Mouse (Mus musculus) heart, embryonic 14.5 days (tissue): ENCODE results near the gene Exoc4. TPM values are rescaled to one million over a fixed set of nuclear protein-coding genes. Genes with fewer than 3 reads are reported as not detected.

Experiments used
- ATAC-seq: fragments of 200-750 bp; cut with Nextera tagmentation; 2 replicates; pipeline ENCODE4 v1.8.0; 2017; ENCODE audit warnings: low read depth, moderate TSS enrichment; ENCODE audit not compliant: insufficient number of reproducible peaks, insufficient read depth, low FRiP score
- H3K27ac ChIP-seq, 2 experiments: fragments of 200-500 bp in 1 of 2; fragments of 300-500 bp in 1 of 2; sonication (generic) in 1 of 2; replicated peaks in 1 of 2; 2 replicates each; pipeline ENCODE4 v1.5.1; 2012 to 2014; ENCODE audit warnings: low read depth in 2 of 2, low read length in 2 of 2, control low read depth in 1 of 2, mild to moderate bottlenecking in 1 of 2, mixed read lengths in 1 of 2; ENCODE audit not compliant: control insufficient read depth in 1 of 2, insufficient read depth in 1 of 2
- H3K27me3 ChIP-seq: fragments of 300-500 bp; sonication (generic); 2 replicates; pipeline ENCODE4 v1.6.1; 2014; ENCODE audit warnings: mild to moderate bottlenecking, low read length, control low read depth; ENCODE audit not compliant: control insufficient read depth, insufficient read depth
- H3K36me3 ChIP-seq: fragments of 300-500 bp; sonication (generic); 2 replicates; pipeline ENCODE4 v1.6.1; 2014; ENCODE audit warnings: mild to moderate bottlenecking, control low read depth, low read length, mixed read lengths; ENCODE audit not compliant: control insufficient read depth, insufficient read depth
- H3K4me1 ChIP-seq, 2 experiments: fragments of 200-500 bp in 1 of 2; fragments of 300-500 bp in 1 of 2; sonication (generic) in 1 of 2; 2 replicates each; pipeline ENCODE4 v1.6.1; 2012 to 2014; ENCODE audit warnings: low read length in 2 of 2, control low read depth in 1 of 2, mixed read lengths in 1 of 2; ENCODE audit not compliant: control insufficient read depth in 2 of 2, insufficient read depth in 2 of 2
- H3K4me2 ChIP-seq: fragments of 300-500 bp; sonication (generic); 2 replicates; pipeline ENCODE4 v1.6.1; 2014; ENCODE audit warnings: mild to moderate bottlenecking, low read length
- H3K4me3 ChIP-seq, 2 experiments: fragments of 200-500 bp in 1 of 2; fragments of 300-500 bp in 1 of 2; sonication (generic) in 1 of 2; 2 replicates each; pipeline ENCODE4 v1.5.1; 2012 to 2014; ENCODE audit warnings: low read length in 2 of 2, mild to moderate bottlenecking in 2 of 2, control low read depth in 1 of 2, low read depth in 1 of 2, moderate library complexity in 1 of 2; ENCODE audit not compliant: control insufficient read depth in 1 of 2, insufficient read depth in 1 of 2
- H3K9ac ChIP-seq: fragments of 300-500 bp; sonication (generic); 2 replicates; pipeline ENCODE4 v1.6.1; 2014; ENCODE audit warnings: mild to moderate bottlenecking, low read length
- H3K9me3 ChIP-seq: fragments of 300-500 bp; sonication (generic); 2 replicates; pipeline ENCODE4 v1.6.1; 2016; ENCODE audit warnings: low read length, control low read depth; ENCODE audit not compliant: control insufficient read depth
- WGBS: fragments of 180-500 bp; shearing (Covaris S2); extraction: QIAGEN DNeasy Blood & Tissue Kit; methylation state at CpG from one replicate; pipeline ENCODE4 v1.1.7; 2014; 5-methylcytosine and 5-hydroxymethylcytosine counted together
- polyA plus RNA-seq: library from polyadenylated mRNA; unstranded; fragments of >200 nt; fragmentation: Nextera tagmentation; extraction: Ambion mirVana; gene quantifications from 2 replicates; pipeline ENCODE4 v1.2.1, GENCODE M21; 2014

Exoc4 gene
- polyA plus RNA-seq, 1 experiment from 2014 or later, result 26.0 TPM

DNA sequence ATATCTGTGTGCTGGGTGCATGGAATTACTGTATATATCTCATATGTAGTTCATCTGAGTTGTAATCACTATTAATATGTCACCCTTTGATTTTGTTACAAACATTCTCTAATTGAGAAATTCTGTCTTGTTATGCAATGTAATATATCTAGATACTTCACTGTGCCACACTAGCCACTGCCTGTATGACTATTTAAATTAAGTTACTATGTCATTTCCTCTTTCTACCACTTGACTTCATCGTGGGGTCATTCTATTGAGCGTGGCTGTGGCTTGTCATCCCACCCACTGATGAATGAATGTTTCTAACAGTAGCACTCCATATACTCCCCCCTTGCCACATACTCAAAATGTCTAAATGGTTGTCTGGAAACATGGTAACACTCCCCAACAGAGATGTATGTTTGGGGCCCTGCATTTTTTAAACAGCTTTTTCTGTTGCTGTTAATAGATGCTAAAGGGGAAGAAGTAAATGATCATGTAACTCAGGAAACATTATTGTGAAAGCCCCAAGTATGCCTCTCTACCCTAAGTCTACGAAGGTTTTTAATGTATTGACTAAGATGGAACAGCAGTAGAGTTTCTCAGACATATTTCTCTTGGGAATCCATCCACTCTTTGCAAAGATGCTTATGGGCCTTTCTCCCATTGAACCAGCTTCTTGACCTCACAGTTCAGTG, 618.2 kb downstream of the Exoc4 start:
- no peak overlapping the region for H3K4me2 ChIP-seq
- no peak overlapping the region for H3K27ac ChIP-seq
- no peak overlapping the region for H3K4me3 ChIP-seq
- no peaks in the 10 kb centered on the region for H3K9me3 ChIP-seq
- H3K27me3 ChIP-seq, result no peaks in the 10 kb centered on the region
- WGBS, result 85% methylated on average over 3 of the region's 3 CpGs
- H3K36me3 ChIP-seq, result no peaks in the 10 kb centered on the region
- no peak overlapping the region for H3K9ac ChIP-seq
- peaks cover under 1 to 30% of the 10 kb centered on the region in 2 experiments for H3K4me1 ChIP-seq
- ATAC-seq, result no peak

GRCm38 (mm10) chr6:33869251-33869650, 620.4 kb downstream of the Exoc4 start:
- Histone ChIP-seq H3K9me3 (no peaks in the 10 kb centered on the region), H3K4me3 (no peak overlapping the region), H3K27me3 (no peaks in the 10 kb centered on the region), H3K27ac (peak overlapping the region; percentile 51 to 78; a peak in 3 of 4 replicates), H3K9ac (no peak overlapping the region), H3K4me2 (no peak overlapping the region), H3K4me1 (peaks cover 6 to 41% of the 10 kb centered on the region in 2 experiments), H3K36me3 (no peaks in the 10 kb centered on the region)
- WGBS, result 42% methylated on average over 3 of the region's 3 CpGs
- no peak for ATAC-seq

DNA sequence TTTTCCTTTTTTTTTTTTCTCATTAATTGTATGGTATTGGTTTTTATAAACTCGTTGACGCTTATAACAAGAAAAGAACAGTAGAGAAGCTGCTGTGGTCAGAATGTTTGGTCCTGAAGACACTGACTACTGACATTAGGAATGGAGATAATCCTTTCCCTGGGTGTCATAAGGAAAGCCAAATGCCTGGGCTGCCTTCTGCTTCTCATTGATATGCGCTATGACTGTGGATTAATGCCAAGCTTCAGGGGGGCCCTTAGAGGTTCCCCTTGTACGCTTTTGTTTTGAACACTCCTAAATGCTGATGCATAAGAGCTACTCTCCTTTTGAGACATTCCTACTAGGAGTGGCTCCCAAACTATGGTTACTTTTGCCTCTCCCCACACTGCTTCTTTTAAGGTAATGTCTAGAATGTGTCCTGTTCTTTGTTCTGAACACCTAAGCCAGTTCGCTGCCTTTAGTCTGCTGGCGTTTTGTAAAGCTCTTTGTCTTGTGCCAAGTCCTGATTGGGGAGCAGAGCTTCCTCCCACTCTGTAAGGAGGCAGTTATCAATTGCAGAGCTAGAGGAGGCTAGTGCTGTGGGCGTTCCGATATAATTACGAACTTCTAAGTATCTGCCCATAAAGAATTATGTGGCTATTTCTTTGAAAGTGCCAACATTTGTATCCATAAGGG, 621.7 kb downstream of the Exoc4 start:
- WGBS, result 30% methylated on average over 9 of the region's 9 CpGs
- Histone ChIP-seq H3K9ac (peak overlapping the region; percentile 10; the same call in 1 of the 2 replicates), H3K27ac (peak overlapping the region; percentile 77 to 78), H3K4me3 (no peak overlapping the region), H3K27me3 (no peaks in the 10 kb centered on the region), H3K4me1 (peaks cover 10 to 38% of the 10 kb centered on the region in 2 experiments), H3K9me3 (no peaks in the 10 kb centered on the region), H3K4me2 (peak overlapping the region; percentile 24), H3K36me3 (no peaks in the 10 kb centered on the region)
- no peak for ATAC-seq

GRCm38 (mm10) chr6:33871286-33871685, 622.4 kb downstream of the Exoc4 start:
- ATAC-seq, result no peak
- peak overlapping the region; percentile 24 for H3K4me2 ChIP-seq
- H3K27me3 ChIP-seq, result no peaks in the 10 kb centered on the region

GRCm38 (mm10) chr6:33872192-33872591, 623.3 kb downstream of the Exoc4 start:
- no peak overlapping the region for H3K9ac ChIP-seq
- H3K36me3 ChIP-seq, result no peaks in the 10 kb centered on the region
- no peak overlapping the region for H3K4me2 ChIP-seq
- peak overlapping the region; percentile 61 to 70 for H3K27ac ChIP-seq
- H3K4me3 ChIP-seq, result no peak overlapping the region
- H3K9me3 ChIP-seq, result no peaks in the 10 kb centered on the region
- WGBS, result 29% methylated on average over 1 of the region's 1 CpGs
- no peak for ATAC-seq
- peaks cover 10 to 38% of the 10 kb centered on the region in 2 experiments for H3K4me1 ChIP-seq
- no peaks in the 10 kb centered on the region for H3K27me3 ChIP-seq

More at GRCm38 (mm10) chr6:33871286-33871685, 622.4 kb downstream of the Exoc4 start:
- Histone ChIP-seq H3K9me3 (no peaks in the 10 kb centered on the region), H3K27ac (peak overlapping the region; percentile 15 to 78; a peak in 3 of 4 replicates), H3K36me3 (no peaks in the 10 kb centered on the region), H3K4me3 (no peak overlapping the region), H3K9ac (no peak overlapping the region), H3K4me1 (peaks cover 10 to 38% of the 10 kb centered on the region in 2 experiments)
- WGBS, result 8% methylated on average over 1 of the region's 1 CpGs

- H3K4me2 ChIP-seq, result no peak overlapping the region
- peaks cover 10 to 38% of the 10 kb centered on the region in 2 experiments for H3K4me1 ChIP-seq
- no peaks in the 10 kb centered on the region for H3K27me3 ChIP-seq
- H3K4me3 ChIP-seq, result no peak overlapping the region
- no peak overlapping the region for H3K9ac ChIP-seq
- H3K27ac ChIP-seq, result peak overlapping the region in 1 of 2 experiments; percentile 22; a peak in 1 of 4 replicates
- WGBS, result 39% methylated on average over 5 of the region's 5 CpGs
- ATAC-seq, result no peak
- no peaks in the 10 kb centered on the region for H3K9me3 ChIP-seq
- H3K36me3 ChIP-seq, result no peaks in the 10 kb centered on the region
These were observed 624.1 kb downstream of the Exoc4 start for GRCm38 (mm10) chr6:33873000-33873399.

GRCm38 (mm10) chr6:33874291-33875014, 625.6 kb downstream of the Exoc4 start:
- no peak overlapping the region for H3K4me3 ChIP-seq
- no peak overlapping the region for H3K4me2 ChIP-seq
- no peak for ATAC-seq
- H3K4me1 ChIP-seq, result peaks cover 10 to 37% of the 10 kb centered on the region in 2 experiments
- H3K27me3 ChIP-seq, result no peaks in the 10 kb centered on the region
- H3K36me3 ChIP-seq, result no peaks in the 10 kb centered on the region
- no peak overlapping the region for H3K9ac ChIP-seq
- WGBS, result 60% methylated on average over 8 of the region's 8 CpGs
- H3K9me3 ChIP-seq, result no peaks in the 10 kb centered on the region
- no peak overlapping the region for H3K27ac ChIP-seq
